Mouse (Mus musculus) midbrain, embryonic 14.5 days (tissue): Measurements from ENCODE around the gene Gm43951. TPM values are rescaled to one million over a fixed set of nuclear protein-coding genes. Genes with fewer than 3 reads are reported as not detected.
A peak's percentile ranks its signal among the peaks of the same experiment; 100 is the strongest.

Experiments
- ATAC-seq: fragments of 200-750 bp; cut with Nextera tagmentation; 2 replicates; pipeline ENCODE4 v1.8.0; 2017; ENCODE audit warnings: moderate number of reproducible peaks, moderate library complexity; ENCODE audit not compliant: low FRiP score, low TSS enrichment
- DNase-seq: peaks from one replicate; pipeline ENCODE4 v3.0.0-alpha.2; 2015
- H3K27ac ChIP-seq: fragments of 300-500 bp; sonication (generic); replicated peaks from 2 replicates; pipeline ENCODE4 v1.5.1; 2014; ENCODE audit warnings: mild to moderate bottlenecking, low read depth, low read length, moderate library complexity
- H3K27me3 ChIP-seq: fragments of 300-500 bp; sonication (generic); 2 replicates; pipeline ENCODE4 v1.6.1; 2014; ENCODE audit warnings: low read length, control low read depth, mixed read lengths; ENCODE audit not compliant: control insufficient read depth, insufficient read depth
- H3K36me3 ChIP-seq: fragments of 300-500 bp; sonication (generic); 2 replicates; pipeline ENCODE4 v1.6.1; 2014; ENCODE audit warnings: low read length, control low read depth; ENCODE audit not compliant: control insufficient read depth, insufficient read depth
- H3K4me1 ChIP-seq: fragments of 300-500 bp; sonication (generic); 2 replicates; pipeline ENCODE4 v1.6.1; 2014; ENCODE audit warnings: mild to moderate bottlenecking, antibody characterized with exemption, low read length, control low read depth; ENCODE audit not compliant: control insufficient read depth, insufficient read depth
- H3K4me2 ChIP-seq: fragments of 300-500 bp; sonication (generic); 2 replicates; pipeline ENCODE4 v1.6.1; 2014; ENCODE audit warnings: mild to moderate bottlenecking, low read length, moderate library complexity
- H3K4me3 ChIP-seq: fragments of 300-500 bp; sonication (generic); replicated peaks from 2 replicates; pipeline ENCODE4 v1.5.1; 2014; ENCODE audit warnings: low read depth, low read length
- H3K9ac ChIP-seq: fragments of 300-500 bp; sonication (generic); replicated peaks from 2 replicates; pipeline ENCODE4 v1.6.1; 2014; ENCODE audit warnings: mild to moderate bottlenecking, low read length, moderate library complexity
- H3K9me3 ChIP-seq: fragments of 300-500 bp; sonication (generic); 2 replicates; pipeline ENCODE4 v1.6.1; 2016; ENCODE audit warnings: low read length, control low read depth, mixed read lengths; ENCODE audit not compliant: control insufficient read depth
- WGBS: fragments of 180-500 bp; shearing (Covaris S2); extraction: QIAGEN DNeasy Blood & Tissue Kit; methylation state at CpG from one replicate; pipeline ENCODE4 v1.1.7; 2014; 5-methylcytosine and 5-hydroxymethylcytosine counted together
- polyA plus RNA-seq: library from polyadenylated mRNA; unstranded; fragments of >200 nt; fragmentation: Nextera tagmentation; extraction: Ambion mirVana; gene quantifications from 2 replicates; pipeline ENCODE4 v1.2.1, GENCODE M21; 2014

The Gm43951 gene
- polyA plus RNA-seq, 1 experiment from 2014 or later = 0.12 TPM

- Histone ChIP-seq H3K4me1 (no peaks in the 10 kb centered on the region), H3K4me3 (no peak overlapping the region), H3K4me2 (no peak overlapping the region), H3K36me3 (peaks cover 87% of the 10 kb centered on the region), H3K9me3 (no peaks in the 10 kb centered on the region), H3K27ac (no peak overlapping the region), H3K27me3 (no peaks in the 10 kb centered on the region), H3K9ac (no peak overlapping the region)
- DNase-seq (no peak), ATAC-seq (no peak)
- WGBS = 93% methylated on average over 2 of the region's 2 CpGs
Measured at GRCm38 (mm10) chr11:72163198-72163597, 43.4 kb downstream of the Gm43951 start.

GRCm38 (mm10) chr11:72156624-72157023 lies 50.0 kb downstream of the Gm43951 start:
- H3K9me3 ChIP-seq = no peaks in the 10 kb centered on the region
- no peak overlapping the region for H3K4me2 ChIP-seq
- peaks cover 81% of the 10 kb centered on the region for H3K36me3 ChIP-seq
- no peak for DNase-seq
- WGBS = 67% methylated on average over 2 of the region's 2 CpGs
- no peak for ATAC-seq
- H3K9ac ChIP-seq = no peak overlapping the region
- peaks cover 15% of the 10 kb centered on the region; the same call in 1 of the 2 replicates for H3K4me1 ChIP-seq
- H3K27ac ChIP-seq = no peak overlapping the region
- no peaks in the 10 kb centered on the region for H3K27me3 ChIP-seq
- H3K4me3 ChIP-seq = no peak overlapping the region

- H3K9ac ChIP-seq = no peak overlapping the region
- no peaks in the 10 kb centered on the region for H3K9me3 ChIP-seq
- no peak for ATAC-seq
- no peaks in the 10 kb centered on the region for H3K27me3 ChIP-seq
- H3K27ac ChIP-seq = peak overlapping the region; percentile 72; the same call in 1 of the 2 replicates
- peaks cover 15% of the 10 kb centered on the region; the same call in 1 of the 2 replicates for H3K4me1 ChIP-seq
- H3K36me3 ChIP-seq = peaks cover 76% of the 10 kb centered on the region
- no peak for DNase-seq
- no peak overlapping the region for H3K4me2 ChIP-seq
- H3K4me3 ChIP-seq = no peak overlapping the region
- 82% methylated on average over 4 of the region's 4 CpGs for WGBS
Measured at GRCm38 (mm10) chr11:72155981-72156428, 50.6 kb downstream of the Gm43951 start.

- no peaks in the 10 kb centered on the region for H3K27me3 ChIP-seq
- DNase-seq = peak; percentile 36
- peaks cover 15% of the 10 kb centered on the region; the same call in 1 of the 2 replicates for H3K4me1 ChIP-seq
- no peak overlapping the region for H3K4me2 ChIP-seq
- no peaks in the 10 kb centered on the region for H3K9me3 ChIP-seq
- ATAC-seq = no peak
- no peak overlapping the region for H3K4me3 ChIP-seq
- H3K9ac ChIP-seq = no peak overlapping the region
- H3K36me3 ChIP-seq = peaks cover 72% of the 10 kb centered on the region
- WGBS = 57% methylated on average over 11 of the region's 11 CpGs
- peak overlapping the region; percentile 72 for H3K27ac ChIP-seq
Measured at GRCm38 (mm10) chr11:72155186-72155980, 51.3 kb downstream of the Gm43951 start.

Other genes starting within 250 kb of the Gm43951 start
- gene Aipl1, start 169.3 kb downstream of the Gm43951 start, polyA plus RNA-seq = 0.23 and 0.29 TPM in 2 replicates
- gene Pimreg, start 164.8 kb downstream of the Gm43951 start, polyA plus RNA-seq = 26.5 and 39.3 TPM in 2 replicates
- gene Pitpnm3, start 71.1 kb downstream of the Gm43951 start, polyA plus RNA-seq = 4.0 and 5.0 TPM in 2 replicates
- gene 4933427D14Rik, start 619 bp upstream of the Gm43951 start, polyA plus RNA-seq = 16.9 and 22.2 TPM in 2 replicates
- gene Txndc17, start 707 bp upstream of the Gm43951 start, polyA plus RNA-seq = 137 and 150 TPM in 2 replicates
- 61.1 and 68.5 TPM in 2 replicates for gene Med31, start 8.8 kb upstream of the Gm43951 start, polyA plus RNA-seq
- 1.0 and 2.0 TPM in 2 replicates for gene Slc13a5, start 60.4 kb upstream of the Gm43951 start, polyA plus RNA-seq
- 1.1 and 3.3 TPM in 2 replicates for gene Xaf1, start 94.8 kb upstream of the Gm43951 start, polyA plus RNA-seq
- gene Fbxo39, start 107.6 kb upstream of the Gm43951 start, polyA plus RNA-seq = not detected in 2 replicates
- 6.9 and 9.0 TPM in 2 replicates for gene Tekt1, start 155.6 kb upstream of the Gm43951 start, polyA plus RNA-seq
- 2.9 and 4.5 TPM in 2 replicates for gene Smtnl2, start 204.9 kb upstream of the Gm43951 start, polyA plus RNA-seq
- gene Ggt6, start 228.7 kb upstream of the Gm43951 start, polyA plus RNA-seq = not detected in 2 replicates
- gene Mybbp1a, start 234.5 kb upstream of the Gm43951 start, polyA plus RNA-seq = 52.0 and 66.0 TPM in 2 replicates